Mouse (Mus musculus) skeletal muscle tissue, adult 2 months (tissue): ENCODE data around the gene Vmn1r200.
"Not testable (repeated sequence)": the region's sequence is repeated elsewhere in the genome, so short reads cannot be mapped to it uniquely, and the experiment has no call there.

Experiments
- DNase-seq: peaks from one replicate; pipeline ENCODE4 v3.0.0-alpha.2; 2012; ENCODE audit warnings: low read depth, low spot score

Gene Vmn1r200

DNA sequence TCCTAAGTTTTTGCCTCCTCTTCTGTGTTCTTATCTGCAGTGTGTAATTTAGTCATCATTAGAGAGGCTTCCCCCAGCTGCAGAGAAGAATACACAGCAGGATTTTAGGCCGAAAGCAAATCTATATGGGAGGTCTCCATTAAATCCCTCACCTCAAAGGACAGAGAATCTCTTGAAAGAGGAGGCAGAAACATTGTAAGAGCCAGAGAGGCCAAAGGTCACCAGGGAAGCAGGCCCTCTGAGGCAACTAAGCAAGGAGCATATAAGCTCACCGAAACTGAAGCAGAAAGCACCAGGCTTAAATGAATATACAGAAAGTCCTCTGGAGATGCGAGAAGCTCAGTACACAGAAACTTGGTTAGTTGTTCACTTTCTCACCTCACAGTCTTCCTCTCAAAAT, at the start of gene Vmn1r200:
TSS of gene Vmn1r200 (plus strand) at position 301 of the 400 bp plus-strand sequence.
- no peak for DNase-seq

DNA sequence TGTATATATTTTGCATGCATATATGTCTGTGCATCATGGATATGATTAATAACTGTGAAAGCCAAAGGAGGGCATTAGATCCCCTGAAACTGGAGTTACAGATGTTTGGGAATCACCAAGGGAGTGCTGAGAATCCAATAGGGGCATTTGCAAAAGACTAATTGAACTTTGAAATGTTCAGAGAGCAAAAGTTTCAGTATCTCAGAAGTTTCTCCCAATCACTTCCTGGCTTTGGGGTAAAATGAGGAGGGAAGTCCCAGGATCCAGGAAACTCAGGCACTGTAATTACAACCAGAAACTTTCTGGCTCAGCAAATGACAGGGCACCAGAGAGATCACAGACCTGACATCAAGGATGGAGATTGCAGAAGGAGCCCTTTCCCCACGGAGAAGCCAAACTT, 40.1 kb upstream of the Vmn1r200 start, which contains the start of gene Vmn1r198:
TSS of gene Vmn1r198 (plus strand) at position 301 of the 400 bp plus-strand sequence.
- no peak for DNase-seq

DNA sequence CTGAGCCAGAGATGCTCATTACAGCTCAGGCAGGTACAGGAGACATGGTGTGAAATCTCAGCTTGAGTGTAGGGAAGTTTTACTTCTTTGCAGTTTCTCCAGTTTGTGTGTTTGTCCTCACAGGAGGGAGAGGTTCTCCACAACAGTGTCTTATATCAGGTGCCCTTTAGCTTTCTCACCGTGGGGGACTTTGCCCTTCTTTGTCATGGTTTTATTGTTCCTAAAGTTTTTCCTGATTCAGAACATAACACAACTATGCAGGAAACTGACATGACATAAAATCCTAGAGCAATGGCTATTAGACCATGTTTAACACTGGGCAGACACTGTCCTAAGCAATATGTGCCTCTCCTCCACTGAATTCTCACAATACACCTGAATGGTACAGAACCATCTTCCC, 39.4 kb upstream of the Vmn1r200 start:
- DNase-seq, result no peak

DNA sequence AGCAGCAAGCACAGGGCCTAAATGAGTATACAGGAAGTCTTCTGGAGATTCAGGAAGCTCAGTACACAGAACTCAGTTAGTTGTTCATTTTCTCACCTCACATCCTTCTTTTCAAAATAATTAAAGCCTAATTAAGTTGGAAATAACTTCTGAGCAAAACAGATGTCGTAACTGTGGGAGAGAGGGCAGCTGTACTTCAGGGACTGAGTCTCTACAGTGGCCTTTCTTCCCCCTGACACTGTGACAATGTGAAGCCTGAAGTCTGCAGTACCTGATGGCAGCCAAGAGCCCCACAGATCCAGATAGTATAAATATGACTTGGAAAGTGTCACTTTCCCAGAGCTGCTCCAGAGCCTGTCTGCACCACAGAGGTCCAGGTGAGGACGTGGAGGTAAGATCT, 10.7 kb upstream of the Vmn1r200 start, which contains the start of gene Vmn1r199:
TSS of gene Vmn1r199 (plus strand) at position 301 of the 400 bp plus-strand sequence.
- no peak for DNase-seq

DNA sequence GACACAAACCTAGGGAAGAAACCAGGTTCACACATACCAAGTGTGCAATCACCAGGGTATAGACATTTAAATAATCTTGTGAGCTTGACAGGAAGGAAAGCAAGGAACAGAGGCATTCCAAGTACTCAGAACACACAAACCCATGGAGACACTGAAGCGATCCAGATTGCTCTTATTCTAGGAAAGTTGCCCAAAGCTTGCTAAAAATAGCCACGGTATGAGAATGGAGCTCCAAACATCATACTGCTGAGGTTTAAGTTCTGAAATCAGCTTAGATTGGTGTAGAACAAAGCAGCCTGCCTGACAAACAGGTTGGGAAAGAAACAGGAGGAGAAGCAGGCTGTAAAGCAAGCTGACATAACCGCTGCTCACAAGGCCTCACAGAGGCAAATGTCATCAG, 9.0 kb upstream of the Vmn1r200 start:
- DNase-seq, result not testable (repeated sequence)

DNA sequence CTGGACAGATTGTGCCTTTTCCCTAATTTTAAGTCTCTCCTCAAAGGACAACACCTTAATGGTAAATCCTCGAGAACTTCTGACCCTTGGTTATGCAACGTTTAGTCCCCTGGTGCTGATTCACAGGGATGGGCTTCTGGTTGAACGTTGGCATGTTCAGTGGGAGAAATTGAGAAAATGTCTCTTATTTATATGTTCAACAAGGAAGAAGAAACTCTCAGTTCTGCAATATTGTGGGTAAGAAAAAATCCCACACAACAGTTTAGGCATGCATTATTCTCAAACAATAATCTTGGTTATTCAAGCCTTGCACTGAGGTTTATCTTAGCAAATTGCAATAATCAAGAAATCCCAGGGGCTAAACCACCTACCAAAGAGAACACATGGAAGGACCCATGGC, 6.8 kb upstream of the Vmn1r200 start:
- DNase-seq, result no peak

DNA sequence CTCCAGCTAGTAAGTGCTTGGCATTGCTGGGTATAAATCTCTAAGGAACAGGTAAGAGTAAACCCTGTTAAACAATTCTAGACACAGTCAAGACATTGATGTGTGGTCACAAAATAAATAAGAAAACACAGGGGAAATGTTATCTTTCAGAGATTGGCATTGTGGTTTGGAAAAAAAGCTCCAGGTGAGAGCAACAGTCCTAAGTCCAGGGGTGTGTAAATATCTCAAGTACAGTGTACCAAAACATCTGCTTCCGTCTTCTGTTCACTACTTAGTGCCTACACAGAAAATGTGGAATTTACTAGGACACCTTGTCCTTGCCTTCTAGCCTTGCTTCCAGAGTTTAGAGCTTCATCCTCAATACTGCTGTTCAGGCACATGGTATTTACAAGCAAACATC, 3.1 kb upstream of the Vmn1r200 start:
- no peak for DNase-seq

DNA sequence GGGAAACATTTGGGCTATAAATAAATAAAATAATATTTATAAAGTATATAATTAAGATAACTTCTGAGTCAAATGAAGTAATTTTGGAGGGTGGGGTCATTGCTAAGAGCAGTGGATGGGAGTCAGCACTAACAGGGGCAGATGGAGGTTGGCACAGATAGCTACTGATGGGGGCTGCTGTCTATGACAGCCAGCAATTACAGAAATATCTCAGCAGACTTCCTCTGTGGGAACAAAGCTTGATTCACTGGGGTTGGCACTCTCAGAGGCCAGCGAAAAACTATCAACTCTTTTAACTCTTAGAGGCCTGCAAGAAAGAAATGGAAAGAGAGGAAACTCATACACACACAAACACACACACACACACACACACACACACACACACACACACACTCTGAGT, 12.8 kb downstream of the Vmn1r200 start:
- DNase-seq, result no peak
